Mouse (Mus musculus) G1E (cell line): ENCODE results near the gene Vcl. TPM values are rescaled to one million over a fixed set of nuclear protein-coding genes. Genes with fewer than 3 reads are reported as not detected.
A peak's percentile ranks its signal among the peaks of the same experiment; 100 is the strongest.

Experiments used
- ATAC-seq: 2 replicates; pipeline ENCODE4 v1.8.0; 2016; ENCODE audit warnings: mild to moderate bottlenecking; ENCODE audit not compliant: insufficient number of reproducible peaks, poor library complexity, low FRiP score, severe bottlenecking; ENCODE audit errors: extremely low read depth
- DNase-seq: peaks from one replicate; pipeline ENCODE4 v3.0.0; 2012; ENCODE audit warnings: low spot score
- H3K27me3 ChIP-seq: 2 replicates; pipeline ENCODE4 v1.6.1; 2012; ENCODE audit warnings: mild to moderate bottlenecking, low read length, inconsistent platforms; ENCODE audit not compliant: insufficient read depth
- H3K36me3 ChIP-seq: replicated peaks from 2 replicates; pipeline ENCODE3; 2012; ENCODE audit warnings: mild to moderate bottlenecking, inconsistent platforms
- H3K4me1 ChIP-seq: 2 replicates; pipeline ENCODE4 v1.6.1; 2012; ENCODE audit warnings: low read depth, low read length, inconsistent platforms, mixed read lengths; ENCODE audit not compliant: insufficient read depth
- H3K4me3 ChIP-seq: 2 replicates; pipeline ENCODE4 v1.5.1; 2012; ENCODE audit warnings: low read depth, mild to moderate bottlenecking, inconsistent platforms, low read length, moderate library complexity, mixed read lengths
- H3K9me3 ChIP-seq: replicated peaks from 2 replicates; pipeline ENCODE4 v1.6.1; 2012; ENCODE audit warnings: inconsistent platforms
- CTCF ChIP-seq: IDR thresholded peaks from 2 replicates; pipeline ENCODE4 v1.5.1; 2012; ENCODE audit warnings: low read depth, low read length, inconsistent platforms, mixed read lengths
- GATA1 ChIP-seq: IDR thresholded peaks from 2 replicates; pipeline ENCODE4 v1.6.1; 2012; ENCODE audit warnings: borderline replicate concordance, low read length, inconsistent platforms, mixed read lengths
- GATA2 ChIP-seq: IDR thresholded peaks from 2 replicates; pipeline ENCODE4 v1.6.1; 2012; ENCODE audit warnings: low read depth, low read length, inconsistent platforms, borderline replicate concordance
- POLR2AphosphoS5 ChIP-seq: IDR thresholded peaks from 2 replicates; pipeline ENCODE4 v1.6.1; 2012; ENCODE audit warnings: low read depth, low read length, inconsistent platforms; ENCODE audit not compliant: insufficient replicate concordance
- TAL1 ChIP-seq: conservative IDR thresholded peaks from 2 replicates; pipeline ENCODE4 v1.6.1; 2012; ENCODE audit warnings: low read depth, low read length, inconsistent platforms, mixed read lengths
- polyA plus RNA-seq: library from polyadenylated mRNA; stranded (reverse); fragments of >175 nt; gene quantifications from 2 replicates; pipeline ENCODE4 v1.2.3, GENCODE M21; 2012
- total RNA-seq, 2 experiments: library from RNA; stranded (forward) in 1 of 2; stranded (reverse) in 1 of 2; fragments of 200-1000 nt in 1 of 2; fragments of >200 nt in 1 of 2; fragmentation: Nextera tagmentation in 1 of 2; gene quantifications; 2 replicates each; pipeline ENCODE4 v1.2.3; 2014 to 2017

The Vcl gene
- total and polyA plus RNA-seq, 3 experiments = 36.9 to 125 (median 47.3) TPM

DNA sequence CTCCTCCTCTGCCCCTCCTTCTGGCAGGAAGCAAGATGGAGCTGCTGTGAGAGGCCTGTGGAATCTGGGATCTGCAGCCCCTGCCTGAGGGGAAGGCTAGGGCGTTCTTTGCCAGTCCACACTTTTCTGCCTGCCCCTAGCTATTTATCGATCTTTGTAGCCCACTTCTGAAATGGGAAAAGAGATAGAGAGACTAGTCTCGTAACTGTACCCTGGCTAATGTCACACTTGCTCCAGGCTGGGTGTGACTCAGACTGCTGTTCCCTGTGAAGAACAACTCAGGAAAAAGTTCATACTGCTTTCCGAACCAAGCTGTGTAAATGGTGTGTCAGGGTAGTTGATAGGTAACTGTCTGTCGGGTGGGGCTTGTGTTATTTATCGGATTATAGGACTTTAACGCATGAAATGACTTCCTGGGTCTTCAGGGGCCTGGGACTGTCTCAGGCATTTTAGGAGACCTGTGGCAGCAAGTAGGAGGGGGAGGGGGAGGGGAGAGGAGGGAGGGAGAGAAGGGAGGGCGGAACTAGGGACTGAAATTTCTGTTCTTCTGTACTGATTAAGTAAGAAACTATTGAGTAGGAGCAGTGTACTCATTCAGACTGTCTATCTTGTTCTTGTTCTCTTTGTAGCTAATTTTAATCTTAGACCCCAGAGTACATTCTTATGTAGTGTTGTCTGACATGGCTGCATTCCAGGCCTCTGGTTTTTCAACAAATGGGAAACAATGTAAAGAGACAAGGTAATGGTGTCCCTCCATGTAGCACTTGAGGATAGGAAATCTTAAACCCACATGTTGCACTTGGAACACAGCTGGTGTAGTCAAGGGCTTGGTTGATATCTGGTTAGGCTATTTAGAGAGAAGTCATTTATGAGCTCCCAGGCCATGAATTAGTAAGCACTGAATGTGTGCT lies 1.5 kb downstream of the Vcl start:
- H3K9me3 ChIP-seq = 0 out of 2 replicates have a peak, but pooled peaks cover 2% of the 10 kb centered on the region
- no peaks in the 10 kb centered on the region for H3K27me3 ChIP-seq
- H3K36me3 ChIP-seq = no peaks in the 10 kb centered on the region
- ATAC-seq (no peak), DNase-seq (no peak)
- peak overlapping the region; percentile 95 for H3K4me3 ChIP-seq
- peaks cover 53% of the 10 kb centered on the region for H3K4me1 ChIP-seq
- TF ChIP-seq POLR2AphosphoS5 (no peak), GATA1 (no peak), CTCF (no peak), GATA2 (no peak), TAL1 (no peak)

DNA sequence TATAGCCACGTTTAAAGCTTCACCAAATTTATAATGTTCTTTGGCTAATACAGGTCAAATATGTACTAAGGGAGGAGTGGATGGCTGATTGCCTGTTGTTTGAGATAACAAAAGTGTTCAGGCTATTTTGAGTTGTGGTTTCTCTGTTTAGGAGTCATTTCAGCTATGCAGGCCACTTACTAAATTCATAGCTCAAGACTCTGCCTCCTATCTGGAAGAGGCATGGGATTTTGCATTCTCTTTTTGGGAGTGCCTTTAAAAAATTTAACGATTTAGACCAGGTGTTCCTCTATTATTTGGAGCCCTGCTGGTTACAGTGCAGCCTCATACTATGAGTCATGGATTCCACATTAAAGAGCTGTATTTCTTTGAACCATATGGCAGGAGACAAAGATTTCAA lies 9.2 kb downstream of the Vcl start:
- Histone ChIP-seq H3K4me1 (peaks cover 49% of the 10 kb centered on the region), H3K27me3 (no peaks in the 10 kb centered on the region), H3K4me3 (no peak overlapping the region), H3K36me3 (peaks cover 6% of the 10 kb centered on the region), H3K9me3 (no peaks in the 10 kb centered on the region)
- peak; percentile 35 for DNase-seq
- peak; percentile 77 for ATAC-seq
- TF ChIP-seq GATA2 (no peak), POLR2AphosphoS5 (no peak), GATA1 (no peak), TAL1 (peak; percentile 85)

DNA sequence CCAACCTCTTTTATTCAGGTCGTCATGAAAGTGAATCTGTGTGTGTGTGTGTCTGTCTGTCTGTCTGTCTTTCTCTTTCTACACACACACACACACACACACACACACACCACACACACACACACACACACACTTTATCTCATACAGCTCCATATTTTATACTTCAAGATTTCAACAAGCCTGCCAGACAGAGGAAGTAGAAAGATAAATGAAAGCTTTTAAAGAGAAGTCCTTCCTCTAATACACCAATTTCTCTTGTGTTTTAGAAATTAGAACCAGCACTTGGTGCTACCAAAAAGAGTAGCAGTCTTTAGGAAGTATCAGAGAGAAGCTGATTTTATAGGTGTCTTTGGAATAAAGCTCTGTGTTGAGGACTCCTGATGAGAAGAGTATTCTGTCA lies 9.7 kb downstream of the Vcl start:
- no peaks in the 10 kb centered on the region for H3K27me3 ChIP-seq
- H3K9me3 ChIP-seq = no peaks in the 10 kb centered on the region
- H3K4me1 ChIP-seq = peaks cover 47% of the 10 kb centered on the region
- ATAC-seq (no peak), DNase-seq (no peak)
- TF ChIP-seq TAL1 (no peak), GATA2 (no peak), GATA1 (no peak), POLR2AphosphoS5 (no peak), CTCF (no peak)
- peaks cover 6% of the 10 kb centered on the region for H3K36me3 ChIP-seq
- no peak overlapping the region for H3K4me3 ChIP-seq

DNA sequence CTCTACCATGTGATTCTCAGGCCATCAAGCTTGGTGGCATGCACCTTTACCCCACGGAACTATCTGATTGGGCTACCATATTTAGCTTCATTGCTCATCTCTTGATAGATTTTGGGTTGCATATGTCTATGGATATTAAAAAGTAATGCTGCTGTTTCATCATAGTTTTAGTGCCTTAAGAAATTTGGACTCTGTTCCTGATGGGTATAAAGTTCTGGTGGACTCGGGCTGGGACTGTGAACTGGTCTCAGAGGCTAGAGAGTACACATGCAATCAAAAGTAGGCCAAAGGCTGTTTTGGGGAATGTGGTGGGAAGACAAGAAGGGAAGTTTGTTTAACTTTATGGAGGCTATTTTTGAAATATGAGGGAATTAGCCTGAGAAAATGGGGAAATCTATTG lies 16.1 kb downstream of the Vcl start:
- peaks cover 5% of the 10 kb centered on the region for H3K4me1 ChIP-seq
- no peak for TF ChIP-seq POLR2AphosphoS5
- TF ChIP-seq GATA1 = no peak
- no peak for TF ChIP-seq CTCF
- no peak for TF ChIP-seq GATA2
- no peak for TF ChIP-seq TAL1
- DNase-seq = no peak
- H3K4me3 ChIP-seq = no peak overlapping the region
- H3K9me3 ChIP-seq = no peaks in the 10 kb centered on the region
- no peak for ATAC-seq
- peaks cover 3% of the 10 kb centered on the region for H3K36me3 ChIP-seq
- H3K27me3 ChIP-seq = no peaks in the 10 kb centered on the region

DNA sequence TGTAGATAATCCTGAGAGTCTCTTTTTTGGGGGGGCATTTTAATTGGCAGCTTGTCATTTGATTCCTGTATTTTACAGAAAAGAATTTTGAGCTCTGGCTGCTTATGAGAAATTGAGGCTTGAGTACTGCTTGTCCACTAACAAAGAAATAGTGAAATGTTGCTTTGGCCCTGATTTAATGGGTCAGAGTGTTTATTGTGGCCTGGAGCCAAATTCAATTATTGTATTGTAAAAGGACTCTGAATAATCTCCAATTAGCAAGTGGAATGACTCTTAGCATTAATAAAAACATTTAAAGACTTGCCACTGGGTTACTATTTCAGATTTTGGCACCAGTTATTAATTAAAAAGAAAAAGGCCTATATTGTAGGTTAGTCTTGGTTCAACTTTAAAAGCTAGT lies 26.8 kb downstream of the Vcl start:
- no peak for DNase-seq
- H3K36me3 ChIP-seq = peaks cover 2% of the 10 kb centered on the region
- H3K9me3 ChIP-seq = no peaks in the 10 kb centered on the region
- H3K4me3 ChIP-seq = no peak overlapping the region
- H3K4me1 ChIP-seq = peaks cover 5% of the 10 kb centered on the region; the same call in 1 of the 2 replicates
- no peak for ATAC-seq
- TF ChIP-seq CTCF (no peak), GATA1 (no peak), GATA2 (no peak), TAL1 (no peak), POLR2AphosphoS5 (no peak)
- H3K27me3 ChIP-seq = no peaks in the 10 kb centered on the region

DNA sequence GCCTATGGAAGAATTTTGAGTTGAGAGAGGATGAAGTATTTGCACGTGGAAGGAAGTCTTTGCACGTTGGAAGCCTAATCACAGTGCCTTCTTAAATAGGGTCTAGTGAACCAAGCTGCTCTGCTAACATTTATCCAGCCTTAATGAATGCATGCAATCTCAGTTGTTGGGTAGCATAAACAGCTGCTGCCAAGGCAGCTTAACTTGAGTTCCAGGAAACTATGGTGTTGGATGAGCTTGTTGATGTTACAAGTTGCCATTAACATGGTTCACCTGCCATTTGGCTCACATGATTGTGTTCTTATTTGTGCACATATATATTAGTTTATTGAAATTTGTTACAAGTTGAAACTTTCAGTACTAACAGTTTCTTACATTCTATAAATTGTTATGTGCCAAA lies 29.8 kb downstream of the Vcl start:
- ATAC-seq (no peak), DNase-seq (no peak)
- H3K27me3 ChIP-seq = no peaks in the 10 kb centered on the region
- H3K4me1 ChIP-seq = peaks cover 15% of the 10 kb centered on the region; the same call in 1 of the 2 replicates
- H3K9me3 ChIP-seq = no peaks in the 10 kb centered on the region
- H3K36me3 ChIP-seq = peaks cover 2% of the 10 kb centered on the region
- TF ChIP-seq POLR2AphosphoS5 = no peak
- no peak for TF ChIP-seq TAL1
- no peak for TF ChIP-seq GATA1
- TF ChIP-seq CTCF = no peak
- no peak overlapping the region for H3K4me3 ChIP-seq
